Mouse (Mus musculus) 3T3-L1 (cell line): ENCODE results near the gene Bmp2.

Experiments used
- DNase-seq: peaks from one replicate; pipeline ENCODE4 v3.0.0-alpha.2; 2015; ENCODE audit warnings: low read depth, low spot score

The Bmp2 gene

DNA sequence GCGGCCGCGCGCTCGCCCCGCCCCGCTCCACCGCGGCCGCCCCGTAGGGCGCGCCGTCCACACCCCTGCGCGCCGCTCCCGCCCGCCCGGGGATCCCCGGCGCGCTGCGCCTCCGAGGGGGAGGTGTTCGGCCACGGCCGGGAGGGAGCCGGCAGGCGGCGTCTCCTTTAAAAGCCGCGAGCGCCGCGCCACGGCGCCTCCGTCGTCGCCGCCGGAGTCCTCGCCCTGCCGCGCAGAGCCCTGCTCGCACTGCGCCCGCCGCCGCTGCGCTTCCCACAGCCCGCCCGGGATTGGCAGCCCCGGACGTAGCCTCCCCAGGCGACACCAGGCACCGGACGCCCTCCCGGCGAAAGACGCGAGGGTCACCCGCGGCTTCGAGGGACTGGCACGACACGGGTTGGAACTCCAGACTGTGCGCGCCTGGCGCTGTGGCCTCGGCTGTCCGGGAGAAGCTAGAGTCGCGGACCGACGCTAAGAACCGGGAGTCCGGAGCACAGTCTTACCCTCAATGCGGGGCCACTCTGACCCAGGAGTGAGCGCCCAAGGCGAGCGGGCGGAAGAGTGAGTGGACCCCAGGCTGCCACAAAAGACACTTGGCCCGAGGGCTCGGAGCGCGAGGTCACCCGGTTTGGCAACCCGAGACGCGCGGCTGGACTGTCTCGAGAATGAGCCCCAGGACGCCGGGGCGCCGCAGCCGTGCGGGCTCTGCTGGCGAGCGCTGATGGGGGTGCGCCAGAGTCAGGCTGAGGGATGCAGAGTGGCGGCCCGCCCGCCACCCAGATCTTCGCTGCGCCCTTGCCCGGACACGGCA is at the start of gene Bmp2:
TSS of gene Bmp2 (plus strand) at position 129 of the 811 bp plus-strand sequence.
- DNase-seq: no peak

DNA sequence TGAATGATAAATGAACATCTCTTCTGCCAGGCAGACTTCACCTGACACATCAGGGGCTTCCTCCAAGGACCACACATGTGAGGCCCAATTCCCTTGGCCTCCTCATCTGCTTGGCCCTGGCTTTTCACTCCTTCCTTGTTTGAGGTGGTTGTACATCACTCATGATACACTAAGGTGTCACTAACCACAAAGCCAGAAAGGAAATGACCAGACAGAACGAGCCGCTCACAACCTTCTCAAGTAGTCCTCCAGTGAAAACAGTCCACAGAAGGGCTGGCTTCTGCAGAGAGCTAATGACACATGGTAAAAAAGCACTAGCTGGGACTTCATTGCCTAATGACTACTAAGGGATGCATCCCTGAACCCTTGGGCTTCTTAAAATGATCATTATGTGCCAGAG is 46.3 kb upstream of the Bmp2 start:
- DNase-seq: no peak

DNA sequence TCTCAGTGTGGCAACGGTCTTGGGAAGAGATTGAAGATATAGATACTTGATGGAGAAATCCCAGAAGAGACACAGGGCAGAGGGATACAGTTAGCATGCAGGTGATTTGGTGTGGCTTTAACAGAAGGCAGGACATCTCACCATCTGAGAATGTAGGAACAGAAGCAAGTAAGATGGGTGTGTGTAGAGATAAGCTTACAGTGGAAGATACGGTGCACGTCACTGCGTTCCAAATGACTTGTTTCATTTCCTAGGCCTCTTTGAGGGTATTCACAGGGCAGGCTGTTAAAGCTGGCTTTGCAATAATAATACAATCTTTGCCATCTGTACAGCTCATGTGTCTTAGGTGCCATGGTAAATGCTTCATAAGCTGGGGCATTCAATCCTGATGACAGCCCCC is 44.9 kb upstream of the Bmp2 start:
- DNase-seq: no peak

DNA sequence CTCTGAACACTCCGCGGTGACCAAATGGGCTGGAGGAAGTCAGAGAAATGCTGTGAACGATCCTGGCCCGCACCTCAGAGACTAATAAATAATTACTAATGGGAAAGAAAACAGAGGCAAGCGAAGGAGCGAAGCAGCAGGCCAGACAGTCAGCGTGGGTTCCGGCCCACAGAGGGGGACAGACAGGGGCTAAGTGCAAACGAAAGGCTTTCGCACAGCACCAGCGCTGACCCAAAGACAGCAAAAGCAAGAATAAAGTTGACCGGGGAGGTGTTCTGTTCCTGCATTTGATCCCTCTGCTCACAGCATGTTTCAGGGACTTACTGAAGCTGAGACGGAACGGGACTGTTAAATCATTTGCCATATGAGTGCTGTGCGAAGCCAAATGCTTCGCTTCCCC is 42.8 kb upstream of the Bmp2 start:
- DNase-seq: no peak

DNA sequence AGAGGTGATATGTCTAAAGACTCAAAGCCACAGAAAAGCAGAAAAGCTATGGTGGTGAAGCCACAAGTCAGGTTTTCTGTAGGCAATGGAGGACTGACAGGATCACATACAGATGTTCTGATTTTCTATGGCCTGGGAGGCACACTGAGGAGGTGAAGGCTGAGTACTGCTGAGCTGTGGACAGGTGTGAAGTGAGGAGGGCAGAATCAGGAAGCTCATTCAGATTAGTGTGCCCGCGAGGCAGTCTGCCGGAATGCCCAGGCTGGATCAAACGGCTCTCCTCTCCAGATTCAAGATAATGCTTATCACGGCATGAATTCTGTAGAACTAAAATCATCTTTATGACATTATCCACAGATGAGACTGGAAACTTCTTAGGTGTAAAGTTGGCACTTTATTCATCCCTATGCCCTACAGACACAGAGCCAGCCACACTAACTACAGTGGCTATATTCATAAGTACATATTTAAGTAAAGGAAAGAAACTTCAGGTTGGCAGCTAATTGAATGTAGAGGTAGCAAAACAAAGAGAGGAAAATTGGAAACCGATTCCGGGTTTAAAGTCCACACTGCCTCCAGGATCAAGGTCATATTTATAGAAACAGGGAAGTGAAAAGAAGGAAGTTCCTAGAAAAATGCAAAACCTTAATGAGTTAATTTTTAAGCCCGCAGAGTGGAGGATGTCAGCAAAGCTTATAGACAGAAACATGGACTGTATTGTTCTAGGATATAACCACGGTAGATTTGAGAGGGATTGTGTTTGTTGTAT is 40.8 kb upstream of the Bmp2 start:
- no peak for DNase-seq

DNA sequence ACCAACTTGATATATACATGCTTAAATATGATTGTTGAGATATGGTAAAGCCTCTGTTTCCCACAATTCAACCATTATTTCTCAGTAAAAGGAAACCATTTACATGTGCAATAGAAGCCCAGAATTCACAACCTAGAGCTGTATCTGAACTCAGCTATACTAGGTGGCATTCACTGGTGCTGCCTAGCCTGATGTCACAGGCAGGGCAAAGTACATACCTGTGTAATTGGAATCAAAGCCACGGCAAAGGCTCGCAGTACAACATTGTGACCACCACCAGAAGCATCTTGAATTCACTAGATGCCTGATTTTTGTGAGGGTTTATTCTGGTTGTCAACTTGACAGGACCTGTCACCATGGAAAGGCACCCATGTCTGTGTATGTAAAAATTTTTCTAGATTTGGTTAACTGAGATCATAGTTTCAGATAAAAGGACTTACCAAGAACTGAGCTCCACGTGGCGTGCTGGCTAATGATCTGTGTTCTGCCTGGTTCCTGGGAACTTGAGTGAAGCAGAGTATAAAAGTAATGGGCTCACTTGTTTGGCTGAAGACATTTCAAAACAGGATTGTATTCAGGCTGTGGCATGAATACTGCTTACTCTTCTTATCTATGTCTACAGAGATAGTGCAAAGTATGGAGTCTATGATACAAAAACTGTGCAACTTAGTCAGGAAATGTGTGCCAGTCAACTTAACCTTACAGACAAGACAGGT is 35.5 kb upstream of the Bmp2 start:
- no peak for DNase-seq

DNA sequence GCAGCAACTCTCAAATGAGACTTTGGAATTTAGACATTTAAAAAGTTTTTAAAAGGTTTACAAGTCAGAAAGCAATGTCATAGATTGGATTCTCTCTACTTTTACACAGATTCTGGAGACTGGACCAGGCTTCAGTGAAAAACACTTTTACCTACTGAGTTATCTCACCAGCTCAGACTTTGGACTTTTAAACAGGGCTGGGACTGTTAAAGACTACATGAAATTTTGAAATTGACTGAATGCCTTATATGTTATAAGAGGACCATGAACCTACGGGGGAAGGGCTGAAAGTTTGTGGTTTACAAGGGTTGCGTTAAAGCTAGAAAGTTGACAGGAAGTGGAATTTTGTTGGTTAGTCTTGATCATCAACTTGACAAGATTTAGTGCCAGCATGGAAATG is 34.1 kb upstream of the Bmp2 start:
- DNase-seq: no peak

DNA sequence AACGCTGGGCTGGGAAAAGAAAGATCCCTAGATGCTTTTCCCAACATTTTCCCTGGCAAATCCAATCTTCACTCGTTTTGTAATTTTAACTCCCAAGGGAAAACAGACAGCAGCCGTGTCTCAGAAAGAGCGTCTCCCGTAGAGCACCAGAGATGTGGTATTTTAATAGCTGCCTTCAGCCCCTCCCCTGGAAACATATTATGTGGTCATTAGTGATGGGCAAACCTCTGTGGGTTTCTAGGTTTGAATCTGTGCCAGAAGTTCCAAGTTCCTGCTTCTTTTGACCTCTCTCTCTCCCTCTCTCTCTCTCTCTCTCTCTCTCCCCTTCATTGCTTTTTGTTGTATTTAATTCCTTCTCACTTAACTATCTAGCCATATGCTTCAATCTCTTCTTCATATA is 30.8 kb upstream of the Bmp2 start:
- DNase-seq: no peak

DNA sequence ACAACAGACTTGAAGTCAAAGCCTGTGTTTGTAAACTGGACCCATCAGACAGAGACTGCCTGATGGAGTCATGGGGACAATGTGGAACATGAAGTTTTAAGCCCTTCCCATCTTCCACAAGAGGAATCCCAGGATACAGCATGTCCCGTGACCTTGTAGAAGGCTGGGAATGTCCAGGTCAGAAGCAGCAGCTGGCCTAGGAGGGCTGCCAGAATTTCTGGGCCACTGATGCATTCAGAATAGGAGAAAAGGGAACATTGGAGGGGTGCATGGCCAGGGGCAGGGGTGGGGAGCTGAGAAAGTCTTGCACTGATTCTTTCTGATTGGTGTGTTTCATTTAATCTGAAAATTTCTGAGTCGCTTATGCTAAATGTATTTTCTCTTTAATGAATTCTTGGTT is 29.8 kb upstream of the Bmp2 start:
- DNase-seq: no peak

DNA sequence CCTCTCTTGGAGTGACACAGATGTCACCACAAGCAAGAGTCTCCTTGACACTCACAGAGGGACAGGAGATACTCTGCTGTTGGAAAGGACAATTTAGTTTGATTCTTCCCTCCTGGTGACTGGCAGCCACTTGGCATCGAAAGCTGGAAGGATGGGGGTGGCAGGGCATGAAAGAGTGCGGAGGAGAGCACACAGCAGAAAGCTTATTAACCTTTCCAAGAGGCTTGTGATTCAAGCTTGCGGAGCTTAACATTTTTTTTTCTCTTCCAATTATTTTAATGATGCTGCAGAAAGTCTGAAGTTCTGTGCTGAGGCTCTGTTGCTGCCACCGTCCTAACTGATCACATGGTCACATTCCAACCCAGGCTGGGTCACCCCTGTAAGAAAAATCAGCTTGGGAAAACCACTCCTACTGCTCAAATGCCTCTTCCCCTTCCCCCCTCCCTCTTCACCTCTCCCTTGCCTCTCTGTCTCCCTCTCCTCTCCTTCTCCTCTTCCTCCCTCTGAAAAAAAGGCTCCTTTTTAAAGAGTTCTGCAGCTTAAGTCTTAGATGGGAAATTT is 26.3 kb upstream of the Bmp2 start:
- DNase-seq: no peak

DNA sequence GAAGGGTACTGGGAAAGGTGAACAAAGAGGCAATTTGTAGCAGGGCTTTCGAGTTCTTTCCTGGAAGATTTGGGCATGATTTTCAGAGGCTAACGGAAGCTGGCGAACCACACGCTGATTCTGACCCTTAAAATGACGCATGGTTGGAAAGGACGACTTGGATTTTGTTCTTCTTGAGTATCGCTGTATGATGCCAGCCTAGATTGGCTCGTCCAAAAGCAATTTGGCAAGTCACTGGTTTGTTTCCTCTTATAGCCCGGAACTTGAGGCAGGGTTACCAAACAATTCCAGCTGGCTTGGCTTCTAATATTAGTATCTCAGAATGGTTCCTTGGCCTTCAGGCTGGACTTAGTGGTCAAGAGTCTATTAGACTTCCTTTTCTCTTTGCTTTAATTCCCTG is 22.6 kb upstream of the Bmp2 start:
- DNase-seq: no peak

DNA sequence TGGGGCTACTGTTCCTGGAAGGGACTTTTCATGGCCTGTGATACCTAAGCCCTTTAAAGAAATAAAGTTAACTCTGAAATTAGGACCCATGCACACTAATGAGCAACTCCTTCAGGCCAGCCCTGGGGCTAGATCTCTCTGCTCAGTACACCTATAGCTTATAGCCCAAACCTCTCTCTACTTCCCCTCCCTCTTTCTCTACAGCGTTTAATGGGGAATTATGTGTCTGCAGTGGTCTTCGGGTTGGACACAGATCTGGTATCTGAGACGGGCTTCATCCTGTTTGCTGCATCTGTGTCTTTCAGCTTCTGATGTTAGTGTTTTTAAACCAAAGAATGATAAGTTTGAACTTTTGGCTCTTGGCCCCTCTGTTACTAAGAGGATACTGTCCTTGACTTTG is 18.9 kb upstream of the Bmp2 start:
- DNase-seq: no peak

DNA sequence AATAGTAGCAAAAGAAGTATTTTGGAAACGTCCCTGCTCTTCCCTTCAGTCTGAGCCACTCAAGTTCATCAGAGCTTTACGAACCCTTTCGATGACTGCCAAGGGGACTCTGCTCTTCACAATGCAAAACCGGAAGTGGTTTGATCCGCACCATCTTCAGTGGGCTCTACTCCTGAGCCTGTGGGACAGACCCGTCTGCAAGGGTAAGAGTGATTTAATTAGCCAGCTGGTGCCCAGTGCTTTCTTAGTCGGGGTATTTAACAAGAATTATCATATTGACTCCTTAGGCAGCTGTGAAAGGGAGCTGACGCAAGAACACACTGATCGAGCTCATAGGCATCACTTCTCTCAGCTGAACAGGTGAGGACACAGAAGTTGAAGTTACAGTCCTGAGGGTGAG is 16.5 kb upstream of the Bmp2 start:
- no peak for DNase-seq

DNA sequence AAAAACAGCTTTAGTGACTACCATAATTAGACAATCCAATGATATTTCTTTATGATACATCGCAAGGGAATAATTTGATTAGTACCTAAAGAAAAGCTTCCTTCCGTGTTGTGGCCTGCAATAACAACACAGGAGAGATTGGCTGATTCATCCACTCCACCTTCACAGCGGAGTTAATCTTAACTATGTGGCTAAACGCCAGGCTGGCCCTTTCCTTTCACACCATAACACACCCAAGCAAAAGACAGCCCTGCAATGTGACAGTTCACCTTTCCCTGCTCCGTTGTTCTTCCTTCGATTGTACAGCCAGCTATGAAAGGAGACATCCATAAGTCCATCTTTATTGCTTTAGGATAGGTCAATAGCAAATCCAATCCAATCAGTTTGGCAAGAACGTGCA is 15.1 kb upstream of the Bmp2 start:
- no peak for DNase-seq

DNA sequence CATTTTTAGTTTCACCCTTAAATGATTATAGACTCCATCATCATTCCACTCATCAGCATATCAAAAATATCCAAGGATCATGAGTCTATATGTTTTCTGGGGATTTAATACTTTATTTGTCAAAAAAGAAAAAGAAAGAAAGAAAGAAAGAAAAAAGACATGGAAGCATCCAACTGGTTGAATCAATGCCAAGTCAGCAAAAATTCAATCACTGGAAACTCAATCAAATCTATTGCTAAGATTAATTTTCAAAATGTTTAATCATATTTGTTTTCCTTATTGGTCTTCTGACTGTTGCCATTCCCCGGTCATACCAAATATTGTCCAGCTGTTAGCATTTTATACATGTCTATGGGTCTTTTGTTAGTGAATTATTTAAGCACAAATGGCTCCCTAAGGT is 11.3 kb upstream of the Bmp2 start:
- no peak for DNase-seq

DNA sequence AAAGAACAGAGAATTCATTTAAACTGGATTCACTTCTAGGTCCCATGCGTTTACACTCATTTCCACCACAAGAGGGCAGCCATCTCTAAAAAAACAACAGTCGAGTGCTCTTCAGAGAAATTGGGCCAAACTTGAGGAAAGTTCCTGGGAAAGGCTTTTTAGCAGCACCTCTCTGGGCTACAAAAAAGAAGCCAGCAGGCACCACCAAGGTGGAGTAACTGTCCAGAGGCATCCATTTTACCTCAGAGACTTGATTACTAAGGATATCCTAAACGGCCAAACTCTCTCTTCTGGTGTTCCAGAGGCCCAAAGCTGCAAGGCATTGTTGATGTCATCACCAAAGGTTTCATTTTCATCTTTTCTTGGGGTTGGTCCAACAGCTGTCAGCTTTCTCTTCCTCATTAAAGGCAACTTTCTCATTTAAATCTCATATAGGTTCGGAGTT is 1.7 kb upstream of the Bmp2 start:
- peak; percentile 74 for DNase-seq

DNA sequence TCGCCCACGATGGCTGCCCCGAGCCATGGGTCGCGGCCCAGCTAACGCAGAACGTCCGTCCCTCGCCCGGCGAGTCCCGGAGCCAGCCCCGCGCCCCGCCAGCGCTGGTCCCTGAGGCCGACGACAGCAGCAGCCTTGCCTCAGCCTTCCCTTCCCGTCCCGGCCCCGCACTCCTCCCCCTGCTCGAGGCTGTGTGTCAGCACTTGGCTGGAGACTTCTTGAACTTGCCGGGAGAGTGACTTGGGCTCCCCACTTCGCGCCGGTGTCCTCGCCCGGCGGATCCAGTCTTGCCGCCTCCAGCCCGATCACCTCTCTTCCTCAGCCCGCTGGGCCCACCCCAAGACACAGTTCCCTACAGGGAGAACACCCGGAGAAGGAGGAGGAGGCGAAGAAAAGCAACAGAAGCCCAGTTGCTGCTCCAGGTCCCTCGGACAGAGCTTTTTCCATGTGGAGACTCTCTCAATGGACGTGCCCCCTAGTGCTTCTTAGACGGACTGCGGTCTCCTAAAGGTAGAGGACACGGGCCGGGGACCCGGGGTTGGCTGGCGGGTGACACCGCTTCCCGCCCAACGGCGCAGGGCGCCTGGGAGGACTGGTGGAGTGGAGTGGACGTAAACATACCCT is 995 bp downstream of the Bmp2 start:
- no peak for DNase-seq

DNA sequence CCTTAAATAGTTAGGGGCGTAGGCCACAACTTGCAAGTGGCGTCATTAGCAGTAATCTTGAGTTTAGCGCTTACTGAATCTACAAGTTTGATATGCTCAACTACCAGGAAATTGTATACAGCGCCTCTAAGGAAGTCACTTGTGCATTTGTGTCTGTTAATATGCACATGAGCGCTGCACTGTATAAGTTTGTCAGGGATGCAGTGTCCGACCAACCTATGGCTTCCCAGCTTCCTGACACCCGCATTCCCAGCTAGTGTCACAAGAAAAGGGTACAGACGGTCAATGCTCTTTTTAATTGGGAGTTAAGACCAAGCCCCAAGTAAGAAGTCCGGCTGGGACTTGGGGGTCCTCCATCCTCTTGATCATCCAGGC is 1.9 kb downstream of the Bmp2 start:
- no peak for DNase-seq

DNA sequence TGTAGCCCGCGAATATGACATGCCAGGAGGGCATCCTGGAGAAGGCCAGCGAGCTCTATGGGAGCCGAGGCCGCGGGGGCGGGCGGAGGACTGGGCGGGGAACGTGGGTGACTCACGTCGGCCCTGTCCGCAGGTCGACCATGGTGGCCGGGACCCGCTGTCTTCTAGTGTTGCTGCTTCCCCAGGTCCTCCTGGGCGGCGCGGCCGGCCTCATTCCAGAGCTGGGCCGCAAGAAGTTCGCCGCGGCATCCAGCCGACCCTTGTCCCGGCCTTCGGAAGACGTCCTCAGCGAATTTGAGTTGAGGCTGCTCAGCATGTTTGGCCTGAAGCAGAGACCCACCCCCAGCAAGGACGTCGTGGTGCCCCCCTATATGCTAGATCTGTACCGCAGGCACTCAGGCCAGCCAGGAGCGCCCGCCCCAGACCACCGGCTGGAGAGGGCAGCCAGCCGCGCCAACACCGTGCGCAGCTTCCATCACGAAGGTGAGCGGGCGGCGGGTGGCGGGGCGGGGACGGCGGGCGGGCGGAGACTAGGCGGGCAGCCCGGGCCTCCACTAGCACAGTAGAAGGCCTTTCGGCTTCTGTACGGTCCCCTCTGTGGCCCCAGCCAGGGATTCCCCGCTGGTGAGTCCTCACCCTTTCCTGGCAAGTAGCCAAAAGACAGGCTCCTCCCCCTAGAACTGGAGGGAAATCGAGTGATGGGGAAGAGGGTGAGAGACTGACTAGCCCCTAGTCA is 2.5 kb downstream of the Bmp2 start:
- DNase-seq: no peak

DNA sequence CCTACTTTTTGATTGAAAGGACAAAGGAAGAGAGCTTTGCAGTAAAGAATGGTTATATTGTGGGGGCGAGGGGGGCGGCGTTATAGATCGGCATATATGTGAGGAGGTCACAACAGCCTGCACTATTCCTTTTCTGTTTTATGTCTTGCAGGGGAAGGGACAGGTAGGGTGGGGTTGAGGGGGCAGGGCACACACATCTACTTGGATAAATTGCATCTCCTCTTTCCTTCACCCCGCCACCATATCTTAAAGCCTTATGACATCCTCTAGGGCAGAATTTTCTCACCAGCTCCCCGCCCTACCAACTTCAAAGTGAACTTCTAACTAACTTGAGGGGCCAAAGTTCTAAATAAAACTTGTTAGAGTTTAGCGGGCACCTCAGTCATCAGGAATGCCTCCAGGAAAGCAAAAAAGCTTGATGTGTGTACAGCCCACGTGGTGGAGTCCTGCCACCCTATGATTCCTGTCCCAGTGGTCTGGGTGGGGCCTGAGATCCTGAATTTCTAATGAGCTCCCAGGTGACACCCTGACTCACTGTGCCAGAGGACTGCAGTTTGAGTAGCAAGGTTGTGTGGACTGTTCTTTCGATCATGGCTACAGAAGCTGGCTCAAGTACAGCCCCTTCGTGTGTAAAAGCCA is 12.4 kb downstream of the Bmp2 start:
- no peak for DNase-seq

DNA sequence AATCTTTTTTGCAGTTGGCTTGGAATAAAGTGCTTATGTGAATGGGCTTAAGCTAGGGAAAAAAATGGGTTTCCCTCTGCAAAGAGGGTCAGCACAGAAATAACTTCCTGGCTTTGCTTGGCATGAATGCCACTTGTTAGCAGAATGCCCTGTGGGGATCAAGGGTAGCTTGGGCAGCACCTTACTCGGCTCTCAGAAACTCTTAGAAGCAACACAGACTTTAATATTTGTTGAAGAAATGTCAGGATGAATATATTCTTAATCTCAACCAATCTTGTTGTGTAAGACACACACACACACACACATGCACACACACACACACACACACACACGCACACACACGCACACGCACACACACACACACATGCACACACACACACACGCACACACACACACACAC is 13.5 kb downstream of the Bmp2 start:
- no peak for DNase-seq
